Mouse (Mus musculus) induced T-regulatory cell, adult 2 months (primary cell): ENCODE measurements around the gene Cops4.

Experiments used
- DNase-seq: peaks from one replicate; pipeline ENCODE4 v3.0.0-alpha.2; 2012; ENCODE audit warnings: low read depth

Cops4 gene

GRCm38 (mm10) chr5:100546294-100547080, 28.4 kb downstream of the Cops4 start:
- peak; percentile 37 for DNase-seq

GRCm38 (mm10) chr5:100548236-100548635, 30.1 kb downstream of the Cops4 start:
- no peak for DNase-seq

GRCm38 (mm10) chr5:100549311-100549710, 31.2 kb downstream of the Cops4 start:
- DNase-seq = no peak

- no peak for DNase-seq
Measured at GRCm38 (mm10) chr5:100550151-100550550, 32.0 kb downstream of the Cops4 start.

GRCm38 (mm10) chr5:100551952-100552351, 33.8 kb downstream of the Cops4 start:
- no peak for DNase-seq

GRCm38 (mm10) chr5:100553426-100553825, 35.3 kb downstream of the Cops4 start:
- DNase-seq = no peak

GRCm38 (mm10) chr5:100557019-100557418, 38.9 kb downstream of the Cops4 start:
- DNase-seq = no peak

GRCm38 (mm10) chr5:100557537-100557936, 39.4 kb downstream of the Cops4 start:
- no peak for DNase-seq

GRCm38 (mm10) chr5:100558783-100559182, 40.7 kb downstream of the Cops4 start:
- no peak for DNase-seq

- DNase-seq = no peak
Measured at GRCm38 (mm10) chr5:100559357-100559756, 41.2 kb downstream of the Cops4 start.

GRCm38 (mm10) chr5:100562702-100563101, 44.6 kb downstream of the Cops4 start:
- no peak for DNase-seq

GRCm38 (mm10) chr5:100566798-100567197, 48.7 kb downstream of the Cops4 start:
- DNase-seq = no peak

- DNase-seq = no peak
Measured at GRCm38 (mm10) chr5:100567258-100568032, 49.3 kb downstream of the Cops4 start.

- DNase-seq = no peak
Measured at GRCm38 (mm10) chr5:100568177-100568576, 50.1 kb downstream of the Cops4 start.

- DNase-seq = no peak
Measured at GRCm38 (mm10) chr5:100568802-100569201, 50.7 kb downstream of the Cops4 start.

GRCm38 (mm10) chr5:100569250-100569934, 51.3 kb downstream of the Cops4 start:
- DNase-seq = peak; percentile 38

GRCm38 (mm10) chr5:100569997-100570595, 52.0 kb downstream of the Cops4 start:
- no peak for DNase-seq

- DNase-seq = no peak
Measured at GRCm38 (mm10) chr5:100570716-100571115, 52.6 kb downstream of the Cops4 start.

- no peak for DNase-seq
Measured at GRCm38 (mm10) chr5:100572069-100572468, 54.0 kb downstream of the Cops4 start, which contains the start of gene Plac8. Gene Plac8, minus strand, starts transcription at chr5:100572245.

- DNase-seq = peak; percentile 43
Measured at GRCm38 (mm10) chr5:100573256-100573655, 55.1 kb downstream of the Cops4 start.

GRCm38 (mm10) chr5:100574771-100575170, 56.7 kb downstream of the Cops4 start:
- no peak for DNase-seq

- DNase-seq = no peak
Measured at GRCm38 (mm10) chr5:100578863-100579411, 60.8 kb downstream of the Cops4 start.
